Mouse (Mus musculus): ENCODE results near the gene Prdm9.

GRCm38 (mm10) chr17:15499656-15500394 is 64.3 kb downstream of the Prdm9 start, which contains the start of the genes Psmb1 and Tbp:
- TF ChIP-seq CTCF (IDR thresholded peaks at IDR 0.05; ENCODE audit: borderline replicate concordance, insufficient read depth, low read depth, low read length): no peak
- TF ChIP-seq POLR2A (IDR thresholded peaks at IDR 0.05; ENCODE audit: borderline replicate concordance, insufficient read depth, low read length): peak; percentile 85

Measured in cerebellum, adult 2 months (tissue).